Mouse (Mus musculus): ENCODE data around the gene Isy1.

GRCm38 (mm10) chr6:87804036-87804435 is 34.6 kb downstream of the Isy1 start:
- no peak for TF ChIP-seq CTCF (IDR thresholded peaks at IDR 0.05; ENCODE audit: borderline replicate concordance, insufficient read depth, low read depth, low read length)
- no peak for TF ChIP-seq POLR2A (IDR thresholded peaks at IDR 0.05; ENCODE audit: borderline replicate concordance, insufficient read depth, low read length)
